Mouse (Mus musculus) intestine, embryonic 14.5 days (tissue): ENCODE measurements around the gene Cfap77. TPM values are rescaled to one million over a fixed set of nuclear protein-coding genes. Genes with fewer than 3 reads are reported as not detected.

Source experiments
- ATAC-seq: fragments of 200-750 bp; cut with Nextera tagmentation; replicated peaks from 2 replicates; pipeline ENCODE4 v1.8.0; 2017; ENCODE audit warnings: low read depth, moderate number of reproducible peaks, moderate TSS enrichment, moderate library complexity; ENCODE audit not compliant: low FRiP score, low TSS enrichment
- DNase-seq: peaks from one replicate; pipeline ENCODE4 v3.0.0-alpha.2; 2018; ENCODE audit warnings: low spot score
- H3K27ac ChIP-seq: fragments of 300-500 bp; sonication (generic); 2 replicates; pipeline ENCODE4 v1.5.1; 2014; ENCODE audit warnings: low read depth, mild to moderate bottlenecking, control low read depth
- H3K27me3 ChIP-seq: fragments of 300-500 bp; sonication (generic); replicated peaks from 2 replicates; pipeline ENCODE4 v1.6.1; 2014; ENCODE audit warnings: low read length, control low read depth; ENCODE audit not compliant: control insufficient read depth, insufficient read depth
- H3K36me3 ChIP-seq: fragments of 300-500 bp; sonication (generic); 2 replicates; pipeline ENCODE4 v1.6.1; 2014; ENCODE audit warnings: low read length, control low read depth; ENCODE audit not compliant: control insufficient read depth, insufficient read depth
- H3K4me1 ChIP-seq: fragments of 300-500 bp; sonication (generic); replicated peaks from 2 replicates; pipeline ENCODE4 v1.6.1; 2014; ENCODE audit warnings: low read length, control low read depth, mixed read lengths; ENCODE audit not compliant: control insufficient read depth, insufficient read depth
- H3K4me2 ChIP-seq: fragments of 300-500 bp; sonication (generic); 2 replicates; pipeline ENCODE4 v1.6.1; 2014; ENCODE audit warnings: low read length
- H3K4me3 ChIP-seq: fragments of 300-500 bp; sonication (generic); 2 replicates; pipeline ENCODE4 v1.5.1; 2014; ENCODE audit warnings: low read depth, low read length, control low read depth, mixed read lengths
- H3K9ac ChIP-seq: fragments of 300-500 bp; sonication (generic); 2 replicates; pipeline ENCODE4 v1.6.1; 2014; ENCODE audit warnings: mild to moderate bottlenecking, low read length
- H3K9me3 ChIP-seq: fragments of 300-500 bp; sonication (generic); 2 replicates; pipeline ENCODE4 v1.6.1; 2016; ENCODE audit warnings: low read length, control low read depth; ENCODE audit not compliant: control insufficient read depth
- WGBS: fragments of 180-500 bp; shearing (Covaris S2); extraction: QIAGEN DNeasy Blood & Tissue Kit; methylation state at CpG from one replicate; pipeline ENCODE4 v1.1.7; 2014; 5-methylcytosine and 5-hydroxymethylcytosine counted together
- polyA plus RNA-seq: library from polyadenylated mRNA; unstranded; fragments of >200 nt; fragmentation: Nextera tagmentation; extraction: Ambion mirVana; gene quantifications from 2 replicates; pipeline ENCODE4 v1.2.1, GENCODE M21; 2014

Cfap77 gene
- polyA plus RNA-seq, 1 experiment from 2014 or later = 0.70 TPM

DNA sequence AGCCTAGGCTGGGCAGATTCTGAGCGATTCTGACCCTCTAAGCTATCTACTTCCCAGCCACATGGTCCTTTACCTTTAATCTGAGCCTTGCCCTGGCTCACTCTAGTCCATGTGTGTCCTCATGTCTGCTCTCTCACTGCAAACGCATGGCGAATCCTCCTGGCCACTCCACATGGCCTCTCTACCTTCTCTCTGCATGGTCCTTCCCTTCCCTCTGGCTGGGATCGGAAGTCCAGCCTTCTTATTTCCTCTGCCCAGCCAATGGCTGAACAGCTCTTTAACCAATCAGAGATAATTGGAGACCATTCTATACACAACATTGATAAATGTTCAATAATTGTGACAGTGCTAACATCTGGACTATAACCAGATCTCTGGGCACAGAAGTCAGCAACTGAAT lies 98.0 kb downstream of the Cfap77 start:
- Histone ChIP-seq H3K27ac (no peak overlapping the region), H3K9me3 (no peaks in the 10 kb centered on the region), H3K4me2 (no peak overlapping the region), H3K36me3 (no peaks in the 10 kb centered on the region), H3K27me3 (no peaks in the 10 kb centered on the region), H3K4me3 (no peak overlapping the region), H3K4me1 (no peaks in the 10 kb centered on the region), H3K9ac (no peak overlapping the region)
- ATAC-seq (no peak), DNase-seq (no peak)
- 73% methylated on average over 4 of the region's 4 CpGs for WGBS

DNA sequence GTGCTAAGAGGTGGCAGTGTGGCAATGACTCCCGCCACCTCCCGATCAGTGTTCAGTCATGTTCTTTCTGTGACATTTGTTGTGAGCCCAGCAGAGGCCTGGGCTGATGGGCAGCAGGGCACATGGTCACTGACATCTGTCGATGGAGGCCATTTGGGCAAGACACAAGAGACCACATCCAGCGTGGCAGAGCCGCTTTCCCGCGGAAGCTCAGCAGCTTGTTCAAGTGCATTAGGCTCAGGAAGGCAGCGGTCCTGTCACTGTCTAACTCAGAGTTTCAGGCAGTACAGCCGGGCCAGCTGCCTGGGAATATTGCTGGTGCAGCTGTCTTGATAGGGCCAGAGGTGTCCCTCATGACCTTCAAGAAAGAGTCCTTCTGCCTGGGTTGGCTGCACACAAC lies 100.3 kb downstream of the Cfap77 start:
- no peaks in the 10 kb centered on the region for H3K27me3 ChIP-seq
- WGBS = 89% methylated on average over 9 of the region's 9 CpGs

GRCm38 (mm10) chr2:28952981-28953380 lies 101.9 kb downstream of the Cfap77 start:
- no peak overlapping the region for H3K4me2 ChIP-seq
- H3K4me3 ChIP-seq = no peak overlapping the region
- ATAC-seq (no peak), DNase-seq (no peak)
- H3K36me3 ChIP-seq = no peaks in the 10 kb centered on the region
- H3K9me3 ChIP-seq = no peaks in the 10 kb centered on the region
- 26% methylated on average over 8 of the region's 8 CpGs for WGBS
- no peak overlapping the region for H3K27ac ChIP-seq
- H3K9ac ChIP-seq = no peak overlapping the region
- H3K27me3 ChIP-seq = no peaks in the 10 kb centered on the region
- no peaks in the 10 kb centered on the region for H3K4me1 ChIP-seq

More for the DNA sequence above, 100.3 kb downstream of the Cfap77 start:
- ATAC-seq = no peak
- H3K36me3 ChIP-seq = no peaks in the 10 kb centered on the region
- no peak for DNase-seq
- no peak overlapping the region for H3K4me2 ChIP-seq
- no peaks in the 10 kb centered on the region for H3K4me1 ChIP-seq
- no peaks in the 10 kb centered on the region for H3K9me3 ChIP-seq
- H3K4me3 ChIP-seq = no peak overlapping the region
- no peak overlapping the region for H3K27ac ChIP-seq
- H3K9ac ChIP-seq = no peak overlapping the region

DNA sequence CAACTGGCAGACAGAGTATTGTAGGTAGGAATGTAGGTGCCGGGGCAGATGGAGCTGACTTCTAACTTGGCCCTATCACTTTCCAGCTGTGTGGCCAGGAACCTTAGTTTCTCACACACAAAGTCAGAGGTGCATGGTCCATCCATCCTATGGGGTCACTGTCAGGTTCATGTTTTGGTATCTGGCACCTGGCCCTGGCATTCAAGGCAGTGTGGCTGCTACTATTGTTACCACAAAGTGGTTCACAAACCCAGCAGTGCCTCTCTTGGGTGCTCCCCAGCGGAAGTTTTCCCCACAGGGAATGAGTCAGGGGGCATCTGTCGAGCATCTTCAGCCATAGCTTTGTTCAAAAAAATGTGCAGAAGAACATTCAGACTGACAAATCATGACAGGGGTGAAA lies 108.6 kb downstream of the Cfap77 start:
- Histone ChIP-seq H3K4me1 (no peaks in the 10 kb centered on the region), H3K36me3 (no peaks in the 10 kb centered on the region), H3K27me3 (no peaks in the 10 kb centered on the region), H3K4me3 (no peak overlapping the region), H3K9me3 (no peaks in the 10 kb centered on the region), H3K27ac (no peak overlapping the region), H3K9ac (no peak overlapping the region), H3K4me2 (no peak overlapping the region)
- no peak for ATAC-seq
- WGBS = 82% methylated on average over 3 of the region's 3 CpGs
- DNase-seq = no peak

GRCm38 (mm10) chr2:28945388-28945787 lies 109.5 kb downstream of the Cfap77 start:
- H3K4me1 ChIP-seq = no peaks in the 10 kb centered on the region
- ATAC-seq = no peak
- no peaks in the 10 kb centered on the region for H3K27me3 ChIP-seq
- H3K27ac ChIP-seq = no peak overlapping the region
- no peak overlapping the region for H3K4me3 ChIP-seq
- no peak for DNase-seq
- no peaks in the 10 kb centered on the region for H3K9me3 ChIP-seq
- H3K9ac ChIP-seq = no peak overlapping the region
- 74% methylated on average over 6 of the region's 6 CpGs for WGBS
- H3K36me3 ChIP-seq = no peaks in the 10 kb centered on the region
- no peak overlapping the region for H3K4me2 ChIP-seq

- DNase-seq = no peak
- ATAC-seq = no peak
- H3K36me3 ChIP-seq = no peaks in the 10 kb centered on the region
- no peak overlapping the region for H3K4me2 ChIP-seq
- no peak overlapping the region for H3K4me3 ChIP-seq
- H3K27ac ChIP-seq = no peak overlapping the region
- no peaks in the 10 kb centered on the region for H3K9me3 ChIP-seq
- H3K9ac ChIP-seq = no peak overlapping the region
- H3K4me1 ChIP-seq = no peaks in the 10 kb centered on the region
- WGBS = 49% methylated on average over 30 of the region's 30 CpGs
- H3K27me3 ChIP-seq = 0 out of 2 replicates have a peak, but pooled peaks cover 2% of the 10 kb centered on the region
Observed at GRCm38 (mm10) chr2:28943666-28944516, 111.0 kb downstream of the Cfap77 start.

- no peaks in the 10 kb centered on the region for H3K4me1 ChIP-seq
- ATAC-seq = no peak
- H3K36me3 ChIP-seq = no peaks in the 10 kb centered on the region
- no peak overlapping the region for H3K4me2 ChIP-seq
- 0 out of 2 replicates have a peak, but pooled peaks cover 2% of the 10 kb centered on the region for H3K27me3 ChIP-seq
- DNase-seq = no peak
- no peak overlapping the region for H3K9ac ChIP-seq
- H3K4me3 ChIP-seq = no peak overlapping the region
- WGBS = 75% methylated on average over 7 of the region's 7 CpGs
- no peaks in the 10 kb centered on the region for H3K9me3 ChIP-seq
- H3K27ac ChIP-seq = no peak overlapping the region
Observed at GRCm38 (mm10) chr2:28938997-28939396, 115.9 kb downstream of the Cfap77 start.

DNA sequence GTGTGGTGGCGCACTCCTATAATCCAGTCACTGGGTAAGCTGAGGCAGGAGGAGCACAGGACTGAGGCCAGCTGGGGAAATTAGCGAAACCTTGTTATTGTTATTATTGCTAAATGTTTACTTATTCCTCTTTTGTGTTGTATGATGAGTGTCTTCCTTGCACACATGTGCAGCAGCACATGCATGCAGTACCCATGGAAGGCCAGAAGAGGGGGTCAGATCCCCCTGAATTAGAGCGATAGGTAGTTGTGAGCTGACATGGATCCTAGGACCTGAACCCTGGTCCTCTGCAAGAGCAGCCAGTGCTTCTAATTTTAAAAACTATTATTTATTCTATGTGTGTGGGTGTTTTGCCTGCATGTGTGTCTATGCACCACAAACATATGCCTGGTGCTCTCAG lies 124.3 kb downstream of the Cfap77 start:
- H3K4me1 ChIP-seq = no peaks in the 10 kb centered on the region
- no peak overlapping the region for H3K9ac ChIP-seq
- no peaks in the 10 kb centered on the region for H3K27me3 ChIP-seq
- H3K36me3 ChIP-seq = no peaks in the 10 kb centered on the region
- H3K9me3 ChIP-seq = no peaks in the 10 kb centered on the region
- no peak overlapping the region for H3K27ac ChIP-seq
- WGBS = 85% methylated on average over 3 of the region's 3 CpGs
- ATAC-seq (no peak), DNase-seq (no peak)
- no peak overlapping the region for H3K4me3 ChIP-seq
- H3K4me2 ChIP-seq = no peak overlapping the region

DNA sequence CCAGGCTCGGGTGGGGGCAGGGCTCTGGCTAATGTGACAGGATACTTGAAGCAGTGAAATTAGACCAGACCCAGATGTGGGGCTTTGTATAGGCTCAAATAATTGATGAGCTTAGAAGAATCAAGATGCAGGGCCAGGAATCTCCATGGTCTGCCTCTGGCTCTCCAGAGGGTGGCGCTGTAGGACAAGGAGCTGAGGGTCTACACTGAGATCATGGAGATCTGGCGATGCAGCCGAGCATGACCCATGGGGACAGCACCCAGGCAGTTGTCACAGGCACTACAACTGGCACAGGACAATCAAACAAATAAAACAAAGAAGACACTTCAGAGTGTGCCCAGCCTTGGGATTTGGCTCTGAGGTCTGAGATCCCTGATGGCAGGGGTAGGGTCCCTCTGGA lies 131.0 kb downstream of the Cfap77 start:
- DNase-seq = peak; percentile 86
- 1% methylated on average over 4 of the region's 4 CpGs for WGBS

More for the DNA sequence above, 131.0 kb downstream of the Cfap77 start:
- peak; percentile 47; the same call in 1 of the 2 replicates for ATAC-seq
- no peaks in the 10 kb centered on the region for H3K36me3 ChIP-seq
- peaks cover 36% of the 10 kb centered on the region for H3K27me3 ChIP-seq
- H3K9ac ChIP-seq = no peak overlapping the region
- H3K9me3 ChIP-seq = no peaks in the 10 kb centered on the region
- no peak overlapping the region for H3K27ac ChIP-seq
- H3K4me2 ChIP-seq = no peak overlapping the region
- H3K4me3 ChIP-seq = no peak overlapping the region
- no peaks in the 10 kb centered on the region for H3K4me1 ChIP-seq
